Mouse (Mus musculus) megakaryocyte, embryonic 14.5 days (primary cell): ENCODE measurements around the gene Rimkla.

ENCODE experiments used
- FLI1 ChIP-seq: IDR thresholded peaks from 2 replicates; pipeline ENCODE4 v1.6.1; 2012; ENCODE audit warnings: low read length, inconsistent platforms, mixed read lengths
- GATA1 ChIP-seq: IDR thresholded peaks from 3 replicates; pipeline ENCODE4 v1.6.1; 2012; ENCODE audit warnings: mixed read lengths, low read length, inconsistent platforms, borderline replicate concordance

GRCm38 (mm10) chr4:119430678-119431077 is 61.8 kb downstream of the Rimkla start:
- TF ChIP-seq GATA1 (no peak), FLI1 (no peak)
